Mouse (Mus musculus): ENCODE measurements around the gene Chsy1. TPM values are rescaled to one million over a fixed set of nuclear protein-coding genes. Genes with fewer than 3 reads are reported as not detected.

The Chsy1 gene
- polyA plus RNA-seq (2015; fragmentation: Nextera tagmentation; extraction: Ambion mirVana) = 17.1 and 17.7 TPM in 2 replicates

GRCm38 (mm10) chr7:66108961-66109854, at the start of gene Chsy1:
Gene Chsy1, plus strand, starts transcription at chr7:66109515.
- peak; percentile 87 for ATAC-seq (ENCODE audit: low read depth)
- peaks cover 44% of the 10 kb centered on the region for H3K4me1 ChIP-seq (replicated peaks; ENCODE audit: control insufficient read depth, insufficient read depth, low read length)

GRCm38 (mm10) chr7:66060066-66060956, 49.0 kb upstream of the Chsy1 start:
- no peaks in the 10 kb centered on the region for H3K9me3 ChIP-seq (ENCODE audit: control insufficient read depth, low read length)
- H3K4me1 ChIP-seq (replicated peaks; ENCODE audit: control insufficient read depth, insufficient read depth, low read length) = peaks cover 9% of the 10 kb centered on the region
- H3K27ac ChIP-seq (ENCODE audit: low read length) = peak overlapping the region; percentile 72
- H3K27me3 ChIP-seq (ENCODE audit: control insufficient read depth, insufficient read depth, low read depth, low read length) = no peaks in the 10 kb centered on the region
- peak overlapping the region; percentile 97 for H3K9ac ChIP-seq (ENCODE audit: low read length)
- ATAC-seq (ENCODE audit: low read depth) = peak; percentile 97
- WGBS = under 1% methylated on average over 64 of the region's 64 CpGs
- peak overlapping the region; percentile 73 for H3K4me2 ChIP-seq (ENCODE audit: low read depth, low read length)
- peak overlapping the region; percentile 99 for H3K4me3 ChIP-seq (ENCODE audit: low read length)
- H3K36me3 ChIP-seq (ENCODE audit: control insufficient read depth, insufficient read depth, low read length) = peaks cover 11% of the 10 kb centered on the region

More at GRCm38 (mm10) chr7:66108961-66109854, at the start of gene Chsy1:
- Histone ChIP-seq H3K9me3 (ENCODE audit: control insufficient read depth, low read length) (no peaks in the 10 kb centered on the region), H3K4me3 (ENCODE audit: low read length) (peak within 1 kb of the TSS; percentile 74), H3K36me3 (ENCODE audit: control insufficient read depth, insufficient read depth, low read length) (peaks cover under 1% of the 10 kb centered on the region; the same call in 1 of the 2 replicates), H3K4me2 (ENCODE audit: low read depth, low read length) (peak within 1 kb of the TSS; percentile 96), H3K27ac (ENCODE audit: low read length) (peak within 1 kb of the TSS; percentile 88), H3K9ac (ENCODE audit: low read length) (peak within 1 kb of the TSS; percentile 90), H3K27me3 (ENCODE audit: control insufficient read depth, insufficient read depth, low read depth, low read length) (no peaks in the 10 kb centered on the region)
- WGBS = under 1% methylated on average over 89 of the region's 123 CpGs

GRCm38 (mm10) chr7:66061057-66061456, 48.3 kb upstream of the Chsy1 start:
- ATAC-seq (ENCODE audit: low read depth) = no peak
- WGBS = under 1% methylated on average over 14 of the region's 14 CpGs
- Histone ChIP-seq H3K4me2 (ENCODE audit: low read depth, low read length) (peak overlapping the region; percentile 73), H3K9me3 (ENCODE audit: control insufficient read depth, low read length) (no peaks in the 10 kb centered on the region), H3K9ac (ENCODE audit: low read length) (peak overlapping the region; percentile 97), H3K4me3 (ENCODE audit: low read length) (peak overlapping the region; percentile 99), H3K27ac (ENCODE audit: low read length) (no peak overlapping the region), H3K4me1 (replicated peaks; ENCODE audit: control insufficient read depth, insufficient read depth, low read length) (peaks cover 9% of the 10 kb centered on the region), H3K36me3 (ENCODE audit: control insufficient read depth, insufficient read depth, low read length) (peaks cover 15% of the 10 kb centered on the region), H3K27me3 (ENCODE audit: control insufficient read depth, insufficient read depth, low read depth, low read length) (no peaks in the 10 kb centered on the region)

- no peak overlapping the region for H3K4me3 ChIP-seq (ENCODE audit: low read length)
- H3K9ac ChIP-seq (ENCODE audit: low read length) = no peak overlapping the region
- no peak for ATAC-seq (ENCODE audit: low read depth)
- no peak overlapping the region for H3K27ac ChIP-seq (ENCODE audit: low read length)
- no peaks in the 10 kb centered on the region for H3K27me3 ChIP-seq (ENCODE audit: control insufficient read depth, insufficient read depth, low read depth, low read length)
- H3K9me3 ChIP-seq (ENCODE audit: control insufficient read depth, low read length) = no peaks in the 10 kb centered on the region
- peaks cover 29% of the 10 kb centered on the region for H3K36me3 ChIP-seq (ENCODE audit: control insufficient read depth, insufficient read depth, low read length)
- peaks cover 13% of the 10 kb centered on the region for H3K4me1 ChIP-seq (replicated peaks; ENCODE audit: control insufficient read depth, insufficient read depth, low read length)
- WGBS = 59% methylated on average over 2 of the region's 2 CpGs
- no peak overlapping the region for H3K4me2 ChIP-seq (ENCODE audit: low read depth, low read length)
Measured at GRCm38 (mm10) chr7:66076411-66076810, 32.9 kb upstream of the Chsy1 start.

- H3K9me3 ChIP-seq (ENCODE audit: control insufficient read depth, low read length) = no peaks in the 10 kb centered on the region
- peak within 1 kb of the TSS; percentile 84 for H3K4me2 ChIP-seq (ENCODE audit: low read depth, low read length)
- H3K4me1 ChIP-seq (replicated peaks; ENCODE audit: control insufficient read depth, insufficient read depth, low read length) = peaks cover 13% of the 10 kb centered on the region
- peak within 1 kb of the TSS; percentile 75 for H3K4me3 ChIP-seq (ENCODE audit: low read length)
- H3K27ac ChIP-seq (ENCODE audit: low read length) = peak within 1 kb of the TSS; percentile 84
- H3K36me3 ChIP-seq (ENCODE audit: control insufficient read depth, insufficient read depth, low read length) = peaks cover 34% of the 10 kb centered on the region
- peak within 1 kb of the TSS; percentile 78 for H3K9ac ChIP-seq (ENCODE audit: low read length)
- ATAC-seq (ENCODE audit: low read depth) = peak; percentile 100
- H3K27me3 ChIP-seq (ENCODE audit: control insufficient read depth, insufficient read depth, low read depth, low read length) = no peaks in the 10 kb centered on the region
- under 1% methylated on average over 64 of the region's 65 CpGs for WGBS
Measured at GRCm38 (mm10) chr7:66079364-66080230, 29.7 kb upstream of the Chsy1 start, which contains the start of gene Selenos. Gene Selenos, plus strand, starts transcription at chr7:66079649.

GRCm38 (mm10) chr7:66080231-66080613, 29.1 kb upstream of the Chsy1 start:
- peak overlapping the region; percentile 78 for H3K9ac ChIP-seq (ENCODE audit: low read length)
- no peaks in the 10 kb centered on the region for H3K9me3 ChIP-seq (ENCODE audit: control insufficient read depth, low read length)
- H3K4me2 ChIP-seq (ENCODE audit: low read depth, low read length) = peak overlapping the region; percentile 84
- no peaks in the 10 kb centered on the region for H3K27me3 ChIP-seq (ENCODE audit: control insufficient read depth, insufficient read depth, low read depth, low read length)
- H3K4me1 ChIP-seq (replicated peaks; ENCODE audit: control insufficient read depth, insufficient read depth, low read length) = peaks cover 13% of the 10 kb centered on the region
- WGBS = 32% methylated on average over 5 of the region's 5 CpGs
- peak overlapping the region; percentile 75 for H3K4me3 ChIP-seq (ENCODE audit: low read length)
- ATAC-seq (ENCODE audit: low read depth) = no peak
- no peak overlapping the region; the same call in 1 of the 2 replicates for H3K27ac ChIP-seq (ENCODE audit: low read length)
- H3K36me3 ChIP-seq (ENCODE audit: control insufficient read depth, insufficient read depth, low read length) = peaks cover 32% of the 10 kb centered on the region

GRCm38 (mm10) chr7:66083757-66084156, 25.6 kb upstream of the Chsy1 start:
- H3K27me3 ChIP-seq (ENCODE audit: control insufficient read depth, insufficient read depth, low read depth, low read length) = no peaks in the 10 kb centered on the region
- H3K36me3 ChIP-seq (ENCODE audit: control insufficient read depth, insufficient read depth, low read length) = peaks cover 36% of the 10 kb centered on the region
- H3K4me2 ChIP-seq (ENCODE audit: low read depth, low read length) = no peak overlapping the region
- peaks cover 13% of the 10 kb centered on the region for H3K4me1 ChIP-seq (replicated peaks; ENCODE audit: control insufficient read depth, insufficient read depth, low read length)
- no peak overlapping the region for H3K27ac ChIP-seq (ENCODE audit: low read length)
- no peak for ATAC-seq (ENCODE audit: low read depth)
- no peaks in the 10 kb centered on the region for H3K9me3 ChIP-seq (ENCODE audit: control insufficient read depth, low read length)
- no peak overlapping the region for H3K9ac ChIP-seq (ENCODE audit: low read length)
- WGBS = 77% methylated on average over 6 of the region's 6 CpGs
- H3K4me3 ChIP-seq (ENCODE audit: low read length) = no peak overlapping the region

GRCm38 (mm10) chr7:66084546-66084945, 24.8 kb upstream of the Chsy1 start:
- Histone ChIP-seq H3K27me3 (ENCODE audit: control insufficient read depth, insufficient read depth, low read depth, low read length) (no peaks in the 10 kb centered on the region), H3K27ac (ENCODE audit: low read length) (no peak overlapping the region), H3K4me3 (ENCODE audit: low read length) (no peak overlapping the region), H3K36me3 (ENCODE audit: control insufficient read depth, insufficient read depth, low read length) (peaks cover 42% of the 10 kb centered on the region), H3K4me1 (replicated peaks; ENCODE audit: control insufficient read depth, insufficient read depth, low read length) (peaks cover 13% of the 10 kb centered on the region), H3K4me2 (ENCODE audit: low read depth, low read length) (no peak overlapping the region), H3K9me3 (ENCODE audit: control insufficient read depth, low read length) (no peaks in the 10 kb centered on the region), H3K9ac (ENCODE audit: low read length) (no peak overlapping the region)
- WGBS = 79% methylated on average over 7 of the region's 7 CpGs
- ATAC-seq (ENCODE audit: low read depth) = no peak

Measured in lung, embryonic 16.5 days (tissue).